Mouse (Mus musculus) inflammation-experienced regulatory T-cells, adult 16 weeks (primary cell): Measurements from ENCODE around the gene Gm17728. TPM values are rescaled to one million over a fixed set of nuclear protein-coding genes. Genes with fewer than 3 reads are reported as not detected.

Source experiments
- polyA plus RNA-seq: library from polyadenylated mRNA; unstranded; fragments of 100-300 nt; shearing (Covaris generic); gene quantifications from one replicate; pipeline ENCODE4 v1.2.1, GENCODE M21; 2017

Gm17728 gene
- not detected for polyA plus RNA-seq

GRCm38 (mm10) chr17:9421760-9422159 lies at the start of gene Gm17728:
Gene Gm17728 (plus strand): TSS chr17:9422060.

Other genes starting within 250 kb of the Gm17728 start
- not detected for gene Pabpc6, start 247.7 kb downstream of the Gm17728 start, polyA plus RNA-seq